ENCODE assay signal across 26 mouse cellular contexts in the genomic region with DNA sequence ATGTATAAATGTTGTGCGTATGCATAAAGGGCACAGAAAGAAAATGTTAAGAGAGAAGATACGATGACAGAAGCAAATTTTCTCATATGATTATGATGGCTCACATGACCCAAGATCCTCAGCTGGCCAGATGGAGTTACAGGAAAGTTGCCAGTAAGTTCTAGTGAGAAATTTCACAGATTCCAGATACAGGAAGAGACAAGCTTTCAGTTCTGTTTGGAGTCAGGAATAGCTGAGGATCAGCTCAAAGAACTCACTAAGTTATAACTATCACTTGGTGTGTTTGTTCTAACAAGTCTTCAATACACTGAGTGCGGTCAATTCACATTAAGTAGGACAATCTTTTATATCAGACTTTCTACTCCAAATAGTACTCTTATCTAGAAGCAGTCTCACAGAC. TPM values are rescaled to one million over a fixed set of nuclear protein-coding genes. Genes with fewer than 3 reads are reported as not detected.
A peak's percentile ranks its signal among the peaks of the same experiment; 100 is the strongest.
DNase-seq lines count a peak whose midpoint lies in the region; ATAC-seq and TF ChIP-seq lines count a peak whose summit lies in the region.
"Had no signal": no experiment of that assay in that cellular context is flagged by ENCODE, and none has a peak within 500 bp of the region (broad histone marks: within the 10 kb centered on the region; RNA-seq: fewer than 3 reads in every experiment).

No protein-coding gene starts in this region.

- H3K9me3 ChIP-seq in midbrain, embryonic 11.5 days (ENCODE audit: control insufficient read depth, low read length): no peaks in the 10 kb centered on the region
- H3K9me3 ChIP-seq in midbrain, postnatal 0 days (ENCODE audit: low read length): no peaks in the 10 kb centered on the region
- H3K9me3 ChIP-seq: embryonic facial prominence, embryonic 13.5 days; embryonic facial prominence, embryonic 15.5 days; forebrain, embryonic 10.5 days; forebrain, embryonic 12.5 days had no signal

- WGBS in midbrain, embryonic 11.5 days: 91% methylated on average over 3 of the region's 3 CpGs
- 86% methylated on average over 3 of the region's 3 CpGs for WGBS in midbrain, postnatal 0 days

- H3K4me3 ChIP-seq in midbrain, embryonic 11.5 days (ENCODE audit: low read depth, low read length): no peak overlapping the region
- no peak overlapping the region for H3K4me3 ChIP-seq in midbrain, postnatal 0 days (ENCODE audit: low read depth, low read length)
- H3K4me3 ChIP-seq: embryonic facial prominence, embryonic 13.5 days; embryonic facial prominence, embryonic 15.5 days; erythroblast, embryonic 14.5 days; forebrain, embryonic 10.5 days; forebrain, embryonic 12.5 days had no signal

- H3K36me3 ChIP-seq in midbrain, embryonic 11.5 days (ENCODE audit: control insufficient read depth, insufficient read depth, low read length): no peaks in the 10 kb centered on the region
- H3K36me3 ChIP-seq in midbrain, postnatal 0 days (ENCODE audit: insufficient read depth, low read length): no peaks in the 10 kb centered on the region
- H3K36me3 ChIP-seq: embryonic facial prominence, embryonic 13.5 days; embryonic facial prominence, embryonic 15.5 days; forebrain, embryonic 10.5 days; forebrain, embryonic 12.5 days had no signal

- peak; percentile 53 for DNase-seq in midbrain, embryonic 11.5 days (ENCODE audit: low spot score, missing footprints)
- DNase-seq in midbrain, postnatal 0 days (ENCODE audit: low spot score): no peak
- DNase-seq in brain, adult 2 months (ENCODE audit: low read depth, low spot score): peak; percentile 50
- peak; percentile 17 for DNase-seq in telencephalon, adult 2 months (ENCODE audit: low read depth, low spot score)
- DNase-seq in adrenal gland, adult 2 months: no peak
- DNase-seq: adrenal gland, adult 8-10 months; adrenal gland, postnatal 14 days; adrenal gland, postnatal 36 days; cerebellum, adult 11 months; cerebellum, adult 18-20 months; cerebellum, adult 8-10 months; cerebellum, adult 9-11 months; cerebellum, postnatal 14 days; cerebellum, postnatal 36 days; embryo, embryonic 11 days had no signal

- H3K4me1 ChIP-seq in midbrain, embryonic 11.5 days (ENCODE audit: control insufficient read depth, insufficient read depth, low read length): no peaks in the 10 kb centered on the region
- no peaks in the 10 kb centered on the region for H3K4me1 ChIP-seq in midbrain, postnatal 0 days (ENCODE audit: insufficient read depth, low read length)
- H3K4me1 ChIP-seq: embryonic facial prominence, embryonic 13.5 days; embryonic facial prominence, embryonic 15.5 days; forebrain, embryonic 10.5 days; forebrain, embryonic 12.5 days had no signal

- no peak for ATAC-seq in midbrain, embryonic 11.5 days (ENCODE audit: low FRiP score)
- ATAC-seq in midbrain, postnatal 0 days (ENCODE audit: low FRiP score): no peak
- ATAC-seq: forebrain, embryonic 14.5 days; forebrain, embryonic 16.5 days had no signal

- no peak overlapping the region for H3K9ac ChIP-seq in midbrain, embryonic 11.5 days (ENCODE audit: low read length)
- H3K9ac ChIP-seq in midbrain, postnatal 0 days (replicated peaks; ENCODE audit: low read length, poor library complexity, severe bottlenecking): no peak overlapping the region
- H3K9ac ChIP-seq: embryonic facial prominence, embryonic 13.5 days; embryonic facial prominence, embryonic 15.5 days; forebrain, embryonic 12.5 days had no signal

- no peak overlapping the region for H3K4me2 ChIP-seq in midbrain, embryonic 11.5 days
- no peak overlapping the region for H3K4me2 ChIP-seq in midbrain, postnatal 0 days (ENCODE audit: low read depth, low read length, poor library complexity, severe bottlenecking)
- H3K4me2 ChIP-seq: embryonic facial prominence, embryonic 13.5 days; embryonic facial prominence, embryonic 15.5 days; forebrain, embryonic 12.5 days had no signal

- no peak for TF ChIP-seq CTCF in midbrain, postnatal 0 days (IDR thresholded peaks at IDR 0.05)

- no peaks in the 10 kb centered on the region for H3K27me3 ChIP-seq in midbrain, embryonic 11.5 days (ENCODE audit: control insufficient read depth, insufficient read depth, low read length)
- H3K27me3 ChIP-seq in midbrain, postnatal 0 days (ENCODE audit: insufficient read depth, low read length): no peaks in the 10 kb centered on the region
- H3K27me3 ChIP-seq: embryonic facial prominence, embryonic 13.5 days; embryonic facial prominence, embryonic 15.5 days; forebrain, embryonic 12.5 days had no signal

- H3K27ac ChIP-seq in midbrain, embryonic 11.5 days (ENCODE audit: low read depth, low read length): no peak overlapping the region
- no peak overlapping the region for H3K27ac ChIP-seq in midbrain, postnatal 0 days (ENCODE audit: low read depth, low read length)
- H3K27ac ChIP-seq: embryonic facial prominence, embryonic 13.5 days; embryonic facial prominence, embryonic 15.5 days; forebrain, embryonic 10.5 days; forebrain, embryonic 12.5 days had no signal

RNA-seq across cellular contexts. Expression of gene Olfm3, which starts 16.2 kb away (rescaled TPM):
- polyA plus RNA-seq in midbrain, embryonic 11.5 days (2014; fragmentation: Nextera tagmentation; extraction: Ambion mirVana): 1.2 and 1.5 TPM in 2 replicates
- 33.0 and 40.1 TPM in 2 replicates for total RNA-seq in midbrain, postnatal 0 days (2014; rRNA removed)
- polyA plus RNA-seq in midbrain, postnatal 0 days (2015; fragmentation: Nextera tagmentation; extraction: Ambion mirVana): 19.8 and 20.9 TPM in 2 replicates
- total RNA-seq in adrenal gland, adult 2 months (2021): 1 to 10 TPM; 2.9 to 4.6 TPM
- polyA plus RNA-seq in adrenal gland, adult 2 months (2012; rRNA removed): 0.16 and 0.21 TPM in 2 replicates
- total RNA-seq: common myeloid progenitor, adult 5-6 weeks; ES-E14; MEL had no signal
- polyA plus RNA-seq: C2C12; erythroblast, embryonic 14.5 days had no signal

Comparison
In these comparisons a context has a peak if more than half of its experiments do, and no peak if none do; other contexts are left out.
1. DNase-seq: peak in midbrain, embryonic 11.5 days (single experiment), brain, adult 2 months (single experiment) and telencephalon, adult 2 months (single experiment); none in midbrain, postnatal 0 days (single experiment) and adrenal gland, adult 2 months (single experiment).